Comparison of ENCODE assay signal across 18 mouse cellular contexts in the genomic region with DNA sequence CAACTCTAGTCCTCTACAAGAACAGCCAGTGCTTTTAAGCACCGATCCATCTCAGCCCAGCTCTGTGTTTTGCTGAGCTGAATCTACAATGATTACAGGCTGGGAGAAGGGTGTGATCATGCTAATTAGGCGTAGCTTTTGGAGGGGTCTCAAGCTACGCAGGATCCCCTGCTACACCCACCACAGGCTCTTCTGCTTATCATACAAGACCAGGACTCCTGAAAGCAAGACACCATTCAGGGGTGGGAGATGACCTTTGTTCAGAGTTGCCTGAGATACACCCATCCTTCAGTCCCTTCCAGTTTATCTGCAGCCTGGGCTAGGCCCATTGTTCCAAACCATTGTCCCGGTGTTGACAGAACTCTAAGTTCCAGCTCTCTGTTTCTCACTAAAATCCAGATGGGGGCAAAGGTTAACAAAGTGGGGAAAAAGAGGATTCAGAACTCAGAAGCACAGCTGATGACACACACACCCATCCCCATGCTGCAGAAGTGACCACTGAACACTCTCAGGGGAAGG. TPM values are rescaled to one million over a fixed set of nuclear protein-coding genes. Genes with fewer than 3 reads are reported as not detected.
"Had no signal": no experiment of that assay in that cellular context is flagged by ENCODE, and none has a peak within 500 bp of the region (broad histone marks: within the 10 kb centered on the region; RNA-seq: fewer than 3 reads in every experiment).

No protein-coding gene starts in this region.

- H3K27me3 ChIP-seq: neural tube, embryonic 12.5 days had no signal

- H3K36me3 ChIP-seq: limb, embryonic 12.5 days; liver, embryonic 15.5 days; midbrain, embryonic 12.5 days; neural tube, embryonic 12.5 days had no signal

- H3K4me3 ChIP-seq: limb, embryonic 12.5 days; liver, embryonic 15.5 days; midbrain, embryonic 12.5 days; myocyte; neural tube, embryonic 12.5 days had no signal

- H3K4me2 ChIP-seq: limb, embryonic 12.5 days; liver, embryonic 15.5 days; lung, embryonic 14.5 days; midbrain, embryonic 12.5 days; neural tube, embryonic 12.5 days had no signal

- DNase-seq: kidney, postnatal 36 days; layer of hippocampus, adult 9-11 months; layer of hippocampus, postnatal 36 days; lung, embryonic 14.5 days; lung, postnatal 10 days; lung, postnatal 4 days; retina, postnatal 1 day; right cerebral cortex, postnatal 4 days; spleen, adult 18-20 months; thymus, adult 18-20 months; thymus, postnatal 14 days had no signal

- H3K9ac ChIP-seq: limb, embryonic 12.5 days; liver, embryonic 15.5 days; lung, embryonic 14.5 days; midbrain, embryonic 12.5 days; neural tube, embryonic 12.5 days had no signal

- H3K4me1 ChIP-seq: midbrain, embryonic 12.5 days had no signal

- H3K27ac ChIP-seq: kidney, postnatal 0 days; limb, embryonic 12.5 days; liver, embryonic 15.5 days; midbrain, embryonic 12.5 days; neural tube, embryonic 12.5 days had no signal

- ATAC-seq: intestine, postnatal 0 days had no signal

- H3K9me3 ChIP-seq: limb, embryonic 12.5 days; liver, embryonic 15.5 days; midbrain, embryonic 12.5 days; neural tube, embryonic 12.5 days had no signal

RNA-seq across cellular contexts. Expression of gene Myl3, which starts 11.3 kb away (rescaled TPM):
- polyA plus RNA-seq: intestine, postnatal 0 days had no signal

RNA-seq across cellular contexts. Expression of gene Prss42, which starts 45.0 kb away (rescaled TPM):
- polyA plus RNA-seq: intestine, postnatal 0 days; kidney, postnatal 0 days; limb, embryonic 12.5 days; liver, embryonic 15.5 days; lung, embryonic 14.5 days; midbrain, embryonic 12.5 days; myocyte; neural tube, embryonic 12.5 days had no signal
